Mouse (Mus musculus): ENCODE measurements around the gene Vmn1r132. TPM values are rescaled to one million over a fixed set of nuclear protein-coding genes. Genes with fewer than 3 reads are reported as not detected.
"Not testable (repeated sequence)": the region's sequence is repeated elsewhere in the genome, so short reads cannot be mapped to it uniquely, and the experiment has no call there.

Gene Vmn1r132
- polyA plus RNA-seq (2016; fragmentation: Nextera tagmentation; extraction: Ambion mirVana), result not detected in 2 replicates

- not testable (repeated sequence) for H3K27me3 ChIP-seq (replicated peaks); ATAC-seq (ENCODE audit: low FRiP score, low read depth); H3K9me3 ChIP-seq; H3K36me3 ChIP-seq; H3K9ac ChIP-seq; H3K4me3 ChIP-seq; H3K27ac ChIP-seq; H3K4me2 ChIP-seq (replicated peaks); H3K4me1 ChIP-seq
- WGBS, result no CpG with 5 or more reads among the region's 3 CpGs
Observed at GRCm38 (mm10) chr7:21613792-21614191, at the start of gene Vmn1r132. Vmn1r132 (plus strand) TSS chr7:21614092.

Other genes starting within 250 kb of the Vmn1r132 start
- not detected in 2 replicates for gene Gm6882, start 181.3 kb upstream of the Vmn1r132 start, polyA plus RNA-seq (2016; fragmentation: Nextera tagmentation; extraction: Ambion mirVana)
- gene Vmn1r130, start 102.3 kb upstream of the Vmn1r132 start, polyA plus RNA-seq (2016; fragmentation: Nextera tagmentation; extraction: Ambion mirVana), result not detected in 2 replicates
- gene Vmn1r131, start 68.0 kb upstream of the Vmn1r132 start, polyA plus RNA-seq (2016; fragmentation: Nextera tagmentation; extraction: Ambion mirVana), result not detected in 2 replicates
- not detected in 2 replicates for gene Gm4175, start 147.4 kb downstream of the Vmn1r132 start, polyA plus RNA-seq (2016; fragmentation: Nextera tagmentation; extraction: Ambion mirVana)
- not detected in 2 replicates for gene Gm4177, start 182.6 kb downstream of the Vmn1r132 start, polyA plus RNA-seq (2016; fragmentation: Nextera tagmentation; extraction: Ambion mirVana)
- gene Vmn1r135, start 218.3 kb downstream of the Vmn1r132 start, polyA plus RNA-seq (2016; fragmentation: Nextera tagmentation; extraction: Ambion mirVana), result not detected in 2 replicates
- not detected in 2 replicates for gene Gm5725, start 230.2 kb downstream of the Vmn1r132 start, polyA plus RNA-seq (2016; fragmentation: Nextera tagmentation; extraction: Ambion mirVana)